Mouse (Mus musculus): ENCODE data around the gene Scamp3. TPM values are rescaled to one million over a fixed set of nuclear protein-coding genes. Genes with fewer than 3 reads are reported as not detected.
A peak's percentile ranks its signal among the peaks of the same experiment; 100 is the strongest.

The Scamp3 gene
- polyA plus RNA-seq, 1 experiment: 70.9 TPM

- Histone ChIP-seq H3K36me3 (ENCODE audit: control insufficient read depth, insufficient read depth, low read length) (no peaks in the 10 kb centered on the region; the same call in 1 of the 2 replicates), H3K27me3 (ENCODE audit: control insufficient read depth, insufficient read depth, low read length) (no peaks in the 10 kb centered on the region), H3K4me1 (ENCODE audit: control insufficient read depth, insufficient read depth, low read length) (peaks cover 20% of the 10 kb centered on the region), H3K27ac (ENCODE audit: control insufficient read depth, insufficient read depth, low read depth, low read length) (peak overlapping the region; percentile 76), H3K4me3 (ENCODE audit: control insufficient read depth, low read depth, low read length) (peak overlapping the region; percentile 89)
- TF ChIP-seq POLR2A (IDR thresholded peaks at IDR 0.05; ENCODE audit: control insufficient read depth, low read depth, low read length): 0 out of 2 replicates have a peak, but pooled peaks have one; percentile 52
- no peak for TF ChIP-seq CTCF (IDR thresholded peaks at IDR 0.05; ENCODE audit: control insufficient read depth, insufficient read depth, insufficient replicate concordance, low read depth, low read length)
Observed at GRCm38 (mm10) chr3:89227307-89228179, 50.3 kb downstream of the Scamp3 start.

GRCm38 (mm10) chr3:89228180-89228549, 50.9 kb downstream of the Scamp3 start:
- peak; percentile 98 for TF ChIP-seq CTCF (IDR thresholded peaks at IDR 0.05; ENCODE audit: control insufficient read depth, insufficient read depth, insufficient replicate concordance, low read depth, low read length)
- peak; percentile 56; the same call in 1 of the 2 replicates for TF ChIP-seq POLR2A (IDR thresholded peaks at IDR 0.05; ENCODE audit: control insufficient read depth, low read depth, low read length)
- H3K4me1 ChIP-seq (ENCODE audit: control insufficient read depth, insufficient read depth, low read length): peaks cover 20% of the 10 kb centered on the region

GRCm38 (mm10) chr3:89228836-89229235, 51.6 kb downstream of the Scamp3 start, which contains the start of gene Muc1:
TSS of gene Muc1 (plus strand) at chr3:89229057.
- Histone ChIP-seq H3K4me3 (ENCODE audit: control insufficient read depth, low read depth, low read length) (peak within 1 kb of the TSS; percentile 89), H3K27me3 (ENCODE audit: control insufficient read depth, insufficient read depth, low read length) (no peaks in the 10 kb centered on the region), H3K36me3 (ENCODE audit: control insufficient read depth, insufficient read depth, low read length) (no peaks in the 10 kb centered on the region), H3K4me1 (ENCODE audit: control insufficient read depth, insufficient read depth, low read length) (peaks cover 20% of the 10 kb centered on the region), H3K27ac (ENCODE audit: control insufficient read depth, insufficient read depth, low read depth, low read length) (peak within 1 kb of the TSS; percentile 76)
- no peak for TF ChIP-seq CTCF (IDR thresholded peaks at IDR 0.05; ENCODE audit: control insufficient read depth, insufficient read depth, insufficient replicate concordance, low read depth, low read length)
- TF ChIP-seq POLR2A (IDR thresholded peaks at IDR 0.05; ENCODE audit: control insufficient read depth, low read depth, low read length): no peak

More at GRCm38 (mm10) chr3:89228180-89228549, 50.9 kb downstream of the Scamp3 start:
- Histone ChIP-seq H3K27ac (ENCODE audit: control insufficient read depth, insufficient read depth, low read depth, low read length) (peak overlapping the region; percentile 76), H3K36me3 (ENCODE audit: control insufficient read depth, insufficient read depth, low read length) (no peaks in the 10 kb centered on the region), H3K27me3 (ENCODE audit: control insufficient read depth, insufficient read depth, low read length) (no peaks in the 10 kb centered on the region), H3K4me3 (ENCODE audit: control insufficient read depth, low read depth, low read length) (peak overlapping the region; percentile 89)

GRCm38 (mm10) chr3:89229276-89229675, 52.0 kb downstream of the Scamp3 start:
- H3K4me3 ChIP-seq (ENCODE audit: control insufficient read depth, low read depth, low read length): peak overlapping the region; percentile 89
- no peak for TF ChIP-seq CTCF (IDR thresholded peaks at IDR 0.05; ENCODE audit: control insufficient read depth, insufficient read depth, insufficient replicate concordance, low read depth, low read length)
- no peak for TF ChIP-seq POLR2A (IDR thresholded peaks at IDR 0.05; ENCODE audit: control insufficient read depth, low read depth, low read length)

GRCm38 (mm10) chr3:89230561-89230960, 53.3 kb downstream of the Scamp3 start:
- H3K27ac ChIP-seq (ENCODE audit: control insufficient read depth, insufficient read depth, low read depth, low read length): no peak overlapping the region
- H3K4me3 ChIP-seq (ENCODE audit: control insufficient read depth, low read depth, low read length): no peak overlapping the region
- peaks cover 17% of the 10 kb centered on the region for H3K4me1 ChIP-seq (ENCODE audit: control insufficient read depth, insufficient read depth, low read length)
- H3K27me3 ChIP-seq (ENCODE audit: control insufficient read depth, insufficient read depth, low read length): no peaks in the 10 kb centered on the region
- TF ChIP-seq CTCF (IDR thresholded peaks at IDR 0.05; ENCODE audit: control insufficient read depth, insufficient read depth, insufficient replicate concordance, low read depth, low read length): no peak
- no peaks in the 10 kb centered on the region for H3K36me3 ChIP-seq (ENCODE audit: control insufficient read depth, insufficient read depth, low read length)

More at GRCm38 (mm10) chr3:89229276-89229675, 52.0 kb downstream of the Scamp3 start:
- H3K36me3 ChIP-seq (ENCODE audit: control insufficient read depth, insufficient read depth, low read length): no peaks in the 10 kb centered on the region
- no peak overlapping the region for H3K27ac ChIP-seq (ENCODE audit: control insufficient read depth, insufficient read depth, low read depth, low read length)
- H3K27me3 ChIP-seq (ENCODE audit: control insufficient read depth, insufficient read depth, low read length): no peaks in the 10 kb centered on the region
- H3K4me1 ChIP-seq (ENCODE audit: control insufficient read depth, insufficient read depth, low read length): peaks cover 20% of the 10 kb centered on the region

GRCm38 (mm10) chr3:89231345-89231744, 54.1 kb downstream of the Scamp3 start:
- Histone ChIP-seq H3K27ac (ENCODE audit: control insufficient read depth, insufficient read depth, low read depth, low read length) (no peak overlapping the region), H3K4me3 (ENCODE audit: control insufficient read depth, low read depth, low read length) (no peak overlapping the region), H3K27me3 (ENCODE audit: control insufficient read depth, insufficient read depth, low read length) (no peaks in the 10 kb centered on the region), H3K4me1 (ENCODE audit: control insufficient read depth, insufficient read depth, low read length) (peaks cover 15% of the 10 kb centered on the region), H3K36me3 (ENCODE audit: control insufficient read depth, insufficient read depth, low read length) (no peaks in the 10 kb centered on the region)
- no peak for TF ChIP-seq CTCF (IDR thresholded peaks at IDR 0.05; ENCODE audit: control insufficient read depth, insufficient read depth, insufficient replicate concordance, low read depth, low read length)
- no peak for TF ChIP-seq POLR2A (IDR thresholded peaks at IDR 0.05; ENCODE audit: control insufficient read depth, low read depth, low read length)

GRCm38 (mm10) chr3:89231772-89232275, 54.6 kb downstream of the Scamp3 start:
- H3K27me3 ChIP-seq (ENCODE audit: control insufficient read depth, insufficient read depth, low read length): no peaks in the 10 kb centered on the region
- no peaks in the 10 kb centered on the region for H3K36me3 ChIP-seq (ENCODE audit: control insufficient read depth, insufficient read depth, low read length)
- no peak overlapping the region for H3K27ac ChIP-seq (ENCODE audit: control insufficient read depth, insufficient read depth, low read depth, low read length)
- TF ChIP-seq POLR2A (IDR thresholded peaks at IDR 0.05; ENCODE audit: control insufficient read depth, low read depth, low read length) (no peak), CTCF (IDR thresholded peaks at IDR 0.05; ENCODE audit: control insufficient read depth, insufficient read depth, insufficient replicate concordance, low read depth, low read length) (no peak)
- H3K4me1 ChIP-seq (ENCODE audit: control insufficient read depth, insufficient read depth, low read length): peaks cover 12% of the 10 kb centered on the region
- no peak overlapping the region for H3K4me3 ChIP-seq (ENCODE audit: control insufficient read depth, low read depth, low read length)

Other genes starting within 250 kb of the Scamp3 start
- 5.6 and 6.1 TPM in 2 replicates for gene Ash1l, start 226.9 kb upstream of the Scamp3 start, polyA plus RNA-seq (2012; rRNA removed)
- gene Dap3, start 226.3 kb upstream of the Scamp3 start, polyA plus RNA-seq (2012; rRNA removed): 181 and 189 TPM in 2 replicates
- 7.3 and 9.0 TPM in 2 replicates for gene Rusc1, start 84.2 kb upstream of the Scamp3 start, polyA plus RNA-seq (2012; rRNA removed)
- gene Gm43738, start 76.4 kb upstream of the Scamp3 start, polyA plus RNA-seq (2012; rRNA removed): not detected in 2 replicates
- gene Fdps, start 75.5 kb upstream of the Scamp3 start, polyA plus RNA-seq (2012; rRNA removed): 109 and 114 TPM in 2 replicates
- gene Pklr, start 41.3 kb upstream of the Scamp3 start, polyA plus RNA-seq (2012; rRNA removed): not detected in 2 replicates
- gene Hcn3, start 17.3 kb upstream of the Scamp3 start, polyA plus RNA-seq (2012; rRNA removed): 1.7 and 2.2 TPM in 2 replicates
- gene Clk2, start 12.7 kb upstream of the Scamp3 start, polyA plus RNA-seq (2012; rRNA removed): 48.3 and 50.6 TPM in 2 replicates
- gene Fam189b, start 5.7 kb downstream of the Scamp3 start, polyA plus RNA-seq (2012; rRNA removed): 5.7 and 7.1 TPM in 2 replicates
- 17.4 and 19.9 TPM in 2 replicates for gene Gba, start 25.5 kb downstream of the Scamp3 start, polyA plus RNA-seq (2012; rRNA removed)
- 66.6 and 73.2 TPM in 2 replicates for gene Thbs3, start 37.7 kb downstream of the Scamp3 start, polyA plus RNA-seq (2012; rRNA removed)
- gene Mtx1, start 49.6 kb downstream of the Scamp3 start, polyA plus RNA-seq (2012; rRNA removed): 482 and 525 TPM in 2 replicates
- gene Muc1, start 51.6 kb downstream of the Scamp3 start, polyA plus RNA-seq (2012; rRNA removed): 35.1 and 38.3 TPM in 2 replicates
- gene Krtcap2, start 68.5 kb downstream of the Scamp3 start, polyA plus RNA-seq (2012; rRNA removed): 30.7 and 43.7 TPM in 2 replicates
- gene Trim46, start 68.8 kb downstream of the Scamp3 start, polyA plus RNA-seq (2012; rRNA removed): 27.7 and 27.9 TPM in 2 replicates
- gene Dpm3, start 81.9 kb downstream of the Scamp3 start, polyA plus RNA-seq (2012; rRNA removed): 42.2 and 53.9 TPM in 2 replicates
- gene Slc50a1, start 93.1 kb downstream of the Scamp3 start, polyA plus RNA-seq (2012; rRNA removed): 9.7 and 12.7 TPM in 2 replicates
- 1.1 and 1.7 TPM in 2 replicates for gene Efna1, start 103.7 kb downstream of the Scamp3 start, polyA plus RNA-seq (2012; rRNA removed)
- 9.9 and 13.3 TPM in 2 replicates for gene Efna3, start 145.5 kb downstream of the Scamp3 start, polyA plus RNA-seq (2012; rRNA removed)
- gene Efna4, start 160.6 kb downstream of the Scamp3 start, polyA plus RNA-seq (2012; rRNA removed): 1.1 and 1.6 TPM in 2 replicates
- 39.7 and 51.1 TPM in 2 replicates for gene Adam15, start 172.5 kb downstream of the Scamp3 start, polyA plus RNA-seq (2012; rRNA removed)
- gene Dcst2, start 184.5 kb downstream of the Scamp3 start, polyA plus RNA-seq (2012; rRNA removed): 108 and 110 TPM in 2 replicates
- 74.5 and 81.0 TPM in 2 replicates for gene Dcst1, start 187.8 kb downstream of the Scamp3 start, polyA plus RNA-seq (2012; rRNA removed)
- 4.4 and 5.9 TPM in 2 replicates for gene Zbtb7b, start 217.3 kb downstream of the Scamp3 start, polyA plus RNA-seq (2012; rRNA removed)
- gene Lenep, start 225.3 kb downstream of the Scamp3 start, polyA plus RNA-seq (2012; rRNA removed): not detected in 2 replicates
- gene Flad1, start 234.4 kb downstream of the Scamp3 start, polyA plus RNA-seq (2012; rRNA removed): 67.6 and 71.8 TPM in 2 replicates
- 14.7 and 16.5 TPM in 2 replicates for gene Cks1b, start 240.9 kb downstream of the Scamp3 start, polyA plus RNA-seq (2012; rRNA removed)
- 15.7 and 17.3 TPM in 2 replicates for gene Shc1, start 241.0 kb downstream of the Scamp3 start, polyA plus RNA-seq (2012; rRNA removed)